Comparison of ENCODE assay signal across 17 mouse cellular contexts in the genomic region with DNA sequence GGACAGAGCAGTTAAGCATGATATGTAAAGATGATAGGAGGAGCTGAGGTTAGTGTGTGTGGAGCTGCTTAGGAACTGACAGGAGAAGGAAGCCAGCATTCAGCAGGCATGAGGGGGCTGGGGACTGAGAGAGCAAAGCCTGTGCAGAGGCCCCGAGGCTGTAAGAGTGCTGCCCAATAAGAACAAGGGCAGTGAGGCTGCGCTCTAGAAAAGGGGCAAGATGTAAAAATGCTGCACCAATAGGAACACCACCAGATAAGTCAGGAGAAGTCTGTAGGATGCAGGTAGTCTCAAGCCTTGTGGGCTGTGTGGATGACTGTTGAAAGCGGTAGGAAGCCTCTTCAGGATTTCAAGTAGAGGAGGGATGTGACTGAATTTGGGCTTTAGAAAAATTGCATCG. TPM values are rescaled to one million over a fixed set of nuclear protein-coding genes. Genes with fewer than 3 reads are reported as not detected.
DNase-seq lines count a peak whose midpoint lies in the region; ATAC-seq lines count a peak whose summit lies in the region.
"Had no signal": no experiment of that assay in that cellular context is flagged by ENCODE, and none has a peak within 500 bp of the region (broad histone marks: within the 10 kb centered on the region; RNA-seq: fewer than 3 reads in every experiment).

No protein-coding gene starts in this region.

- H3K4me1 ChIP-seq in embryonic facial prominence, embryonic 11.5 days (ENCODE audit: control insufficient read depth, insufficient read depth, low read length), result no peaks in the 10 kb centered on the region
- peaks cover 22% of the 10 kb centered on the region for H3K4me1 ChIP-seq in hindbrain, embryonic 16.5 days (ENCODE audit: control insufficient read depth, insufficient read depth, low read depth, low read length)

- H3K27ac ChIP-seq in embryonic facial prominence, embryonic 11.5 days (replicated peaks; ENCODE audit: low read depth, low read length), result no peak overlapping the region
- no peak overlapping the region for H3K27ac ChIP-seq in hindbrain, embryonic 16.5 days (ENCODE audit: low read depth, low read length)
- H3K27ac ChIP-seq: neural tube, embryonic 12.5 days had no signal

- H3K9ac ChIP-seq in embryonic facial prominence, embryonic 11.5 days (replicated peaks; ENCODE audit: low read length), result no peak overlapping the region
- no peak overlapping the region for H3K9ac ChIP-seq in hindbrain, embryonic 16.5 days (ENCODE audit: low read depth, low read length)
- H3K9ac ChIP-seq: neural tube, embryonic 12.5 days had no signal

- no peak overlapping the region for H3K4me2 ChIP-seq in embryonic facial prominence, embryonic 11.5 days (ENCODE audit: low read depth, low read length)
- no peak overlapping the region for H3K4me2 ChIP-seq in hindbrain, embryonic 16.5 days (ENCODE audit: low read length)
- H3K4me2 ChIP-seq: heart, embryonic 11.5 days; neural tube, embryonic 12.5 days had no signal

- H3K36me3 ChIP-seq in embryonic facial prominence, embryonic 11.5 days (replicated peaks; ENCODE audit: control insufficient read depth, insufficient read depth, low read depth, low read length), result no peaks in the 10 kb centered on the region
- H3K36me3 ChIP-seq in hindbrain, embryonic 16.5 days (ENCODE audit: control insufficient read depth, insufficient read depth, low read length), result peaks cover 10% of the 10 kb centered on the region

- 44% methylated on average over 4 of the region's 4 CpGs for WGBS in embryonic facial prominence, embryonic 11.5 days
- WGBS in hindbrain, embryonic 16.5 days, result 56% methylated on average over 4 of the region's 4 CpGs

- no peak for DNase-seq in frontal cortex, postnatal 25 days (ENCODE audit: low spot score in 2 of 2)
- DNase-seq in 3T3-L1 (ENCODE audit: low read depth, low spot score), result peak; percentile 16
- peak; percentile 53 for DNase-seq in embryonic facial prominence, embryonic 11.5 days (ENCODE audit: low spot score)
- no peak for DNase-seq in adrenal gland, adult 2 months
- no peak for DNase-seq in spleen, postnatal 14 days (ENCODE audit: low spot score in 2 of 2)
- DNase-seq: cerebellum, postnatal 14 days; lung, adult 18-20 months; right cerebral cortex, postnatal 25 days; thymus, postnatal 25 days had no signal

- no peaks in the 10 kb centered on the region for H3K27me3 ChIP-seq in embryonic facial prominence, embryonic 11.5 days (ENCODE audit: control insufficient read depth, insufficient read depth, low read length)
- H3K27me3 ChIP-seq in hindbrain, embryonic 16.5 days (replicated peaks; ENCODE audit: control insufficient read depth, insufficient read depth, low read length), result no peaks in the 10 kb centered on the region
- H3K27me3 ChIP-seq: neural tube, embryonic 12.5 days had no signal

- H3K4me3 ChIP-seq in embryonic facial prominence, embryonic 11.5 days (ENCODE audit: low read depth, low read length), result no peak overlapping the region
- H3K4me3 ChIP-seq in hindbrain, embryonic 16.5 days (ENCODE audit: low read length), result no peak overlapping the region
- H3K4me3 ChIP-seq: neural tube, embryonic 12.5 days had no signal

- H3K9me3 ChIP-seq in embryonic facial prominence, embryonic 11.5 days (replicated peaks; ENCODE audit: control insufficient read depth, low read length), result no peaks in the 10 kb centered on the region
- no peaks in the 10 kb centered on the region for H3K9me3 ChIP-seq in hindbrain, embryonic 16.5 days (ENCODE audit: control insufficient read depth, low read length)
- H3K9me3 ChIP-seq: neural tube, embryonic 12.5 days had no signal

- ATAC-seq in frontal cortex, adult (ENCODE audit: low TSS enrichment), result peak; percentile 36
- ATAC-seq in embryonic facial prominence, embryonic 11.5 days (replicated peaks; ENCODE audit: insufficient number of reproducible peaks, low FRiP score, low TSS enrichment, low read depth), result no peak
- ATAC-seq in hindbrain, embryonic 16.5 days, result peak; percentile 10; the same call in 1 of the 2 replicates
- no peak for ATAC-seq in CD4-positive, CD25-positive, alpha-beta regulatory T cell, adult 4 months

RNA-seq across cellular contexts. Expression of gene Nsg2, which starts 17.9 kb away (rescaled TPM):
- polyA plus RNA-seq in embryonic facial prominence, embryonic 11.5 days (2014; fragmentation: Nextera tagmentation; extraction: Ambion mirVana), result 8.0 and 9.8 TPM in 2 replicates
- polyA plus RNA-seq in hindbrain, embryonic 16.5 days (2015; fragmentation: Nextera tagmentation; extraction: Ambion mirVana), result 530 and 557 TPM in 2 replicates
- 10 to 100 TPM; 72.5 to 88.8 TPM for polyA plus RNA-seq in CD4-positive, CD25-positive, alpha-beta regulatory T cell, adult 4 months (2017; shearing (Covaris generic))
- 10 to 100 TPM; 26.5 to 42.6 TPM for total RNA-seq in adrenal gland, adult 2 months (2021)
- 10.9 and 15.4 TPM in 2 replicates for polyA plus RNA-seq in adrenal gland, adult 2 months (2012; rRNA removed)

RNA-seq across cellular contexts. Expression of gene 4930524B15Rik, which starts 52.8 kb away (rescaled TPM):
- 0.17 TPM in 1 of 2 replicates, not detected in the other for polyA plus RNA-seq in embryonic facial prominence, embryonic 11.5 days (2014; fragmentation: Nextera tagmentation; extraction: Ambion mirVana)
- polyA plus RNA-seq in hindbrain, embryonic 16.5 days (2015; fragmentation: Nextera tagmentation; extraction: Ambion mirVana), result 0.22 and 0.49 TPM in 2 replicates
- polyA plus RNA-seq in CD4-positive, CD25-positive, alpha-beta regulatory T cell, adult 4 months (2017; shearing (Covaris generic)), result not detected
- total RNA-seq in adrenal gland, adult 2 months (2021), result not detected
- 0.11 TPM in 1 of 2 replicates, not detected in the other for polyA plus RNA-seq in adrenal gland, adult 2 months (2012; rRNA removed)
- total RNA-seq: layer of hippocampus, postnatal 10 days; megakaryocyte progenitor cell, adult 5-6 weeks had no signal
- polyA plus RNA-seq: kidney, embryonic 16.5 days had no signal

Comparison
In these comparisons a context has a peak if more than half of its experiments do, and no peak if none do; other contexts are left out.
1. ATAC-seq: peak in frontal cortex, adult (single experiment) and hindbrain, embryonic 16.5 days (single experiment); none in embryonic facial prominence, embryonic 11.5 days (single experiment) and CD4-positive, CD25-positive, alpha-beta regulatory T cell, adult 4 months (single experiment).
2. DNase-seq: peak in 3T3-L1 (single experiment) and embryonic facial prominence, embryonic 11.5 days (single experiment); none in frontal cortex, postnatal 25 days (0 of 2), adrenal gland, adult 2 months (single experiment) and spleen, postnatal 14 days (0 of 2).